Mouse (Mus musculus) megakaryocyte, embryonic 14.5 days (primary cell): Measurements from ENCODE around the gene Kcna4.

Source experiments
- FLI1 ChIP-seq: IDR thresholded peaks from 2 replicates; pipeline ENCODE4 v1.6.1; 2012; ENCODE audit warnings: low read length, inconsistent platforms, mixed read lengths
- GATA1 ChIP-seq: IDR thresholded peaks from 3 replicates; pipeline ENCODE4 v1.6.1; 2012; ENCODE audit warnings: mixed read lengths, low read length, inconsistent platforms, borderline replicate concordance

DNA sequence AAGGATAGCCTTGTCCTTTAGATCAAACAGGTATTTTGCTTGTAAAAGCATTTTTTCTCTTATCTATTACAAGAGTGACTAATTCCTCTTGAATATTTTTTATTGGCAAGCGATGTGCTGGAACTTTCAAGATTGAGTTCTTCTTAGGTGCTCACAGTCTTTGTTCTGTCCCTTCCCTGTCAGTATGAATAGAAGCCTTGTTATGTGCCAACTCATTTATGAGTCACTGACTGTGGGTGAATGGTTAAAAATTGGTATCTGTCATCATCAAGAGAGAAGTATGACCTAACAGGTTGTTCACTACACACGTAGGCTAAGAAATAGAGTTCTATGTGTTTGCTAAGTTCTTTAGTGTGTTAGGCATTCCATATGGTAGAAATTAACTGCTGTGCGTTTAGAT lies 50.9 kb downstream of the Kcna4 start:
- TF ChIP-seq FLI1 (no peak), GATA1 (no peak)
